In genomic region chr17:83850458-83850857, GRCm38 (mm10) we compare ENCODE assay signal across 8 mouse cellular contexts. TPM values are rescaled to one million over a fixed set of nuclear protein-coding genes. Genes with fewer than 3 reads are reported as not detected.
DNase-seq lines count a peak whose midpoint lies in the region; ATAC-seq and TF ChIP-seq lines count a peak whose summit lies in the region.

No protein-coding gene starts in this region.

- peak; percentile 90 for TF ChIP-seq CTCF in Patski (IDR thresholded peaks at IDR 0.05)
- peak; percentile 97 for TF ChIP-seq CTCF in cerebellum, adult 2 months (IDR thresholded peaks at IDR 0.05; ENCODE audit: borderline replicate concordance, insufficient read depth, low read depth, low read length)

- DNase-seq in Patski (ENCODE audit: low read depth, low spot score), result peak; percentile 49
- peak; percentile 80 to 90 for DNase-seq in cerebellum, adult 2 months
- peak; percentile 51 to 86 for DNase-seq in frontal cortex, postnatal 10 days (ENCODE audit: low spot score in 2 of 2)
- peak; percentile 94 for DNase-seq in hindbrain, embryonic 11.5 days (ENCODE audit: low spot score)
- peak; percentile 84 to 99 for DNase-seq in layer of hippocampus, postnatal 25 days (ENCODE audit: extremely low spot score in 1 of 2, low spot score in 1 of 2)
- peak; percentile 92 for DNase-seq in right cerebral cortex, postnatal 14 days
- DNase-seq in urinary bladder, postnatal 25 days (ENCODE audit: low spot score), result peak; percentile 92

- no peak overlapping the region for H3K9ac ChIP-seq in hindbrain, embryonic 11.5 days (ENCODE audit: low read depth, low read length)

- H3K4me1 ChIP-seq in cerebellum, adult 2 months (ENCODE audit: control insufficient read depth, insufficient read depth, low read length), result no peaks in the 10 kb centered on the region
- H3K4me1 ChIP-seq in hindbrain, embryonic 11.5 days (replicated peaks; ENCODE audit: control insufficient read depth, insufficient read depth, low read length), result no peaks in the 10 kb centered on the region

- H3K4me3 ChIP-seq in cerebellum, adult 2 months (replicated peaks; ENCODE audit: insufficient read depth, low read depth, low read length), result no peak overlapping the region
- no peak overlapping the region for H3K4me3 ChIP-seq in hindbrain, embryonic 11.5 days (ENCODE audit: low read depth, low read length)

- H3K9me3 ChIP-seq in hindbrain, embryonic 11.5 days (ENCODE audit: control insufficient read depth, low read length), result no peaks in the 10 kb centered on the region

- TF ChIP-seq POLR2A in cerebellum, adult 2 months (IDR thresholded peaks at IDR 0.05; ENCODE audit: borderline replicate concordance, insufficient read depth, low read length), result no peak

- peak; percentile 58 for ATAC-seq in Patski
- peak; percentile 58; the same call in 1 of the 2 replicates for ATAC-seq in hindbrain, embryonic 11.5 days (ENCODE audit: low FRiP score)
- peak; percentile 49 for ATAC-seq in megakaryocyte, adult 5-6 weeks (ENCODE audit: poor library complexity, severe bottlenecking)

- no peaks in the 10 kb centered on the region for H3K27me3 ChIP-seq in Patski
- H3K27me3 ChIP-seq in cerebellum, adult 2 months (ENCODE audit: control insufficient read depth, insufficient read depth, low read length), result no peaks in the 10 kb centered on the region
- no peaks in the 10 kb centered on the region for H3K27me3 ChIP-seq in hindbrain, embryonic 11.5 days (ENCODE audit: control insufficient read depth, insufficient read depth, low read length)

- H3K27ac ChIP-seq in cerebellum, adult 2 months (ENCODE audit: insufficient read depth, low read length), result no peak overlapping the region
- no peak overlapping the region for H3K27ac ChIP-seq in hindbrain, embryonic 11.5 days (ENCODE audit: low read depth, low read length)

- no peaks in the 10 kb centered on the region for H3K36me3 ChIP-seq in hindbrain, embryonic 11.5 days (ENCODE audit: control insufficient read depth, insufficient read depth, low read length)

- POLR2A ChIA-PET in Patski (lab: Charles Lee), result interaction anchor here (0.6 kb wide), 1 partner anchor 48 kb away, joined by 4 read pairs; no protein-coding TSS in a partner anchor

- H3K4me2 ChIP-seq in hindbrain, embryonic 11.5 days (replicated peaks; ENCODE audit: low read depth, low read length), result no peak overlapping the region

- in situ Hi-C loops in Patski (cut with MboI; ENCODE audit: low pct_unique_long_range_greater_than_20kb), result loop anchor here (5.0 kb wide), 2 partner anchors 218 to 578 kb away; partner anchors contain the start of gene Kcng3

- WGBS in cerebellum, adult 2 months, result 16% methylated on average over 9 of the region's 9 CpGs
- 17% methylated on average over 9 of the region's 9 CpGs for WGBS in hindbrain, embryonic 11.5 days

- CTCF ChIA-PET in Patski (lab: Charles Lee), result interaction anchor here (1.2 to 2.3 kb wide), 3 partner anchors 16 to 40 kb away, joined by 3 to 7 read pairs (median 4); no protein-coding TSS in a partner anchor

RNA-seq across cellular contexts. Expression of gene Haao, which starts 2.7 kb away (rescaled TPM):
- not detected for polyA plus RNA-seq in Patski (2021)
- polyA plus RNA-seq in cerebellum, adult 2 months (2012; rRNA removed), result 0.51 and 0.75 TPM in 2 replicates
- polyA plus RNA-seq in hindbrain, embryonic 11.5 days (2014; fragmentation: Nextera tagmentation; extraction: Ambion mirVana), result 0.18 TPM in 1 of 2 replicates, not detected in the other
- not detected for total RNA-seq in layer of hippocampus, postnatal 25 days (2021)
- total RNA-seq in megakaryocyte, adult 5-6 weeks (2015), result 62.7 and 66.8 TPM in 2 replicates
- total RNA-seq in megakaryocyte, adult 5-6 weeks (2017), result 52.6 and 53.5 TPM in 2 replicates
